Mouse (Mus musculus) limb, embryonic 11.5 days (tissue): ENCODE results near the gene Tmsb10. TPM values are rescaled to one million over a fixed set of nuclear protein-coding genes. Genes with fewer than 3 reads are reported as not detected.

Source experiments
- ATAC-seq: fragments of 200-750 bp; cut with Nextera tagmentation; 2 replicates; pipeline ENCODE4 v1.8.0; 2017; ENCODE audit warnings: low read depth; ENCODE audit not compliant: insufficient number of reproducible peaks, low FRiP score, low TSS enrichment
- DNase-seq: peaks from one replicate; pipeline ENCODE4 v3.0.0-alpha.2; 2015; ENCODE audit warnings: low spot score
- H3K27ac ChIP-seq: fragments of 300-500 bp; sonication (generic); replicated peaks from 2 replicates; pipeline ENCODE4 v1.5.1; 2014; ENCODE audit warnings: low read depth, mild to moderate bottlenecking, low read length
- H3K27me3 ChIP-seq: fragments of 300-500 bp; sonication (generic); 2 replicates; pipeline ENCODE4 v1.6.1; 2014; ENCODE audit warnings: mild to moderate bottlenecking, low read length, mixed read lengths; ENCODE audit not compliant: control insufficient read depth, insufficient read depth
- H3K36me3 ChIP-seq: fragments of 300-500 bp; sonication (generic); 2 replicates; pipeline ENCODE4 v1.6.1; 2014; ENCODE audit warnings: mild to moderate bottlenecking, low read length, moderate library complexity, mixed read lengths; ENCODE audit not compliant: control insufficient read depth, insufficient read depth
- H3K4me1 ChIP-seq: fragments of 300-500 bp; sonication (generic); 2 replicates; pipeline ENCODE4 v1.6.1; 2014; ENCODE audit warnings: low read length, mixed read lengths; ENCODE audit not compliant: control insufficient read depth, insufficient read depth
- H3K4me2 ChIP-seq: fragments of 300-500 bp; sonication (generic); 2 replicates; pipeline ENCODE4 v1.6.1; 2014; ENCODE audit warnings: low read depth, mild to moderate bottlenecking, moderate library complexity; ENCODE audit not compliant: severe bottlenecking
- H3K4me3 ChIP-seq: fragments of 300-500 bp; sonication (generic); 2 replicates; pipeline ENCODE4 v1.5.1; 2014; ENCODE audit warnings: low read depth, low read length
- H3K9ac ChIP-seq: fragments of 300-500 bp; sonication (generic); 2 replicates; pipeline ENCODE4 v1.6.1; 2014; ENCODE audit warnings: mild to moderate bottlenecking, low read length
- H3K9me3 ChIP-seq: fragments of 300-500 bp; sonication (generic); 2 replicates; pipeline ENCODE4 v1.6.1; 2016; ENCODE audit warnings: low read length; ENCODE audit not compliant: control insufficient read depth
- WGBS: fragments of 180-500 bp; shearing (Covaris S2); extraction: QIAGEN DNeasy Blood & Tissue Kit; methylation state at CpG from one replicate; pipeline ENCODE4 v1.1.7; 2014; 5-methylcytosine and 5-hydroxymethylcytosine counted together
- polyA plus RNA-seq: library from polyadenylated mRNA; unstranded; fragments of >200 nt; fragmentation: Nextera tagmentation; extraction: Ambion mirVana; gene quantifications from 2 replicates; pipeline ENCODE4 v1.2.1, GENCODE M21; 2014

Tmsb10 gene
- polyA plus RNA-seq, 1 experiment from 2014 or later, result 3,578 TPM

DNA sequence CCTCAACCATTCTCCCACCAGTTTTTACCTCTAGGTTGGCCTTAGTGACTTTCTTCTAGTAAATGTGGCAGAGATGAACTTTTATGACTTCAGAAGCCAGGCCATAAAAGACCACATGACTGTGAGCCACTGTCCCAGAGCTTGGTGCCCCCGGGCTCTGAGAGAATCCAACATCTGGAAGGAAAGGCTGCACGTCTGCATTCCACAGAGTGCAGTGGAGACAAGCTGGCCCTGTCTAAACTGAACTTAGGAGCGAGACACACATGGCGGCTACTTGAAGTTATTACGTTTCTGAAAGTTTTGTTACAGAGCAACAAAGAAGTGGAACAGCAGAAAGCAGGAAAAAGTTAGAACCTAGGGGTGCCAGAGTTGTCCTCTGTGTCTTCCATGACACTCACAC, 2.1 kb upstream of the Tmsb10 start:
- no peak overlapping the region for H3K4me2 ChIP-seq
- H3K27me3 ChIP-seq, result no peaks in the 10 kb centered on the region
- DNase-seq (peak; percentile 68), ATAC-seq (no peak)
- no peak overlapping the region for H3K4me3 ChIP-seq
- H3K4me1 ChIP-seq, result peaks cover 20% of the 10 kb centered on the region
- H3K9ac ChIP-seq, result no peak overlapping the region
- no peaks in the 10 kb centered on the region for H3K36me3 ChIP-seq
- 0 out of 2 replicates have a peak overlapping the region, but pooled peaks have one; percentile 32 for H3K27ac ChIP-seq
- H3K9me3 ChIP-seq, result no peaks in the 10 kb centered on the region
- WGBS, result 21% methylated on average over 5 of the region's 5 CpGs

DNA sequence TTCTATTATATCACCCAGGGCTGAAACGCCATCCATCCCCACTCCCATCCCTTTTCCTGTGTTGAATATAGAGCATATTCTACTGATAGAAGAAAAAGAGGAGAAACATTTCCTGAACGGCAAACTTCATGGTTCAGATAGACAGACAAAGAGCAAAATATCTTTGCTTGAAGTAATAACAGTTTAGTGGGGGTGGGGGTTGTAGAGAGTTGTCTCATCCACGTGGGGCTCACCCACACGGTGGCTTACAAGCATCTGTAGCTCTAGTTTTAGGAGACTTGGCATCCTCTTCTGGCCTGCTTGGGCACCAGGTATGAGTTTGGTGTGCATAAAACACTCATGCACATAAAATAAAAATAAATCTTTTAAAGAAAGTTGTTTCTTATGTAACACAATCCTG, 627 bp upstream of the Tmsb10 start:
- Histone ChIP-seq H3K27me3 (no peaks in the 10 kb centered on the region), H3K4me1 (peaks cover 20% of the 10 kb centered on the region), H3K9me3 (no peaks in the 10 kb centered on the region), H3K4me3 (peak overlapping the region; percentile 90), H3K27ac (0 out of 2 replicates have a peak overlapping the region, but pooled peaks have one; percentile 5), H3K4me2 (peak overlapping the region; percentile 42), H3K36me3 (no peaks in the 10 kb centered on the region), H3K9ac (no peak overlapping the region)
- DNase-seq, result no peak
- ATAC-seq, result no peak
- WGBS, result 36% methylated on average over 4 of the region's 4 CpGs

GRCm38 (mm10) chr6:72957676-72958641, 589 bp downstream of the Tmsb10 start:
- DNase-seq (peak; percentile 92), ATAC-seq (peak; percentile 80)
- peak overlapping the region; percentile 85 for H3K27ac ChIP-seq
- H3K4me3 ChIP-seq, result peak overlapping the region; percentile 90
- WGBS, result under 1% methylated on average over 64 of the region's 75 CpGs
- H3K27me3 ChIP-seq, result no peaks in the 10 kb centered on the region
- H3K36me3 ChIP-seq, result no peaks in the 10 kb centered on the region
- peaks cover 20% of the 10 kb centered on the region for H3K4me1 ChIP-seq
- H3K9me3 ChIP-seq, result no peaks in the 10 kb centered on the region
- peak overlapping the region; percentile 99 for H3K9ac ChIP-seq
- H3K4me2 ChIP-seq, result peak overlapping the region; percentile 42

DNA sequence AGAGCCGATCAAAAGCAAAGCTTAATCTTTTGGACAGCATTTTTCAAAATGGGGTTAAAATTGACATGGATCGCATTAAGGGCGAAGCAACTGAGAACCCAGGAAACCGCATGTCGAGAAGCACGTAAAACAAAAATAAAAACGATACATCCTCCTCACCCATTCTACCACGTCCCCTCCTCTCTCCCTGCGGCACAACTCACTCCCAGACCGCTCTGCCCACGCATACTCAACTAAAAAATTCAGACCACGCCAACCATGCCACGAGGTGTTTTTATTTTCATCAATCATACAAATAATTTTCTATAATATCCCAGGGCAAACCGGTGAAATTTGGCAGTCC, 1.5 kb downstream of the Tmsb10 start:
- H3K36me3 ChIP-seq, result no peaks in the 10 kb centered on the region
- no peaks in the 10 kb centered on the region for H3K9me3 ChIP-seq
- H3K27me3 ChIP-seq, result no peaks in the 10 kb centered on the region
- no peak for ATAC-seq
- DNase-seq, result no peak
- H3K9ac ChIP-seq, result peak overlapping the region; percentile 46
- WGBS, result 2% methylated on average over 14 of the region's 14 CpGs
- H3K4me2 ChIP-seq, result peak overlapping the region; percentile 42
- H3K4me3 ChIP-seq, result peak overlapping the region; percentile 90
- H3K4me1 ChIP-seq, result peaks cover 15% of the 10 kb centered on the region
- no peak overlapping the region for H3K27ac ChIP-seq

DNA sequence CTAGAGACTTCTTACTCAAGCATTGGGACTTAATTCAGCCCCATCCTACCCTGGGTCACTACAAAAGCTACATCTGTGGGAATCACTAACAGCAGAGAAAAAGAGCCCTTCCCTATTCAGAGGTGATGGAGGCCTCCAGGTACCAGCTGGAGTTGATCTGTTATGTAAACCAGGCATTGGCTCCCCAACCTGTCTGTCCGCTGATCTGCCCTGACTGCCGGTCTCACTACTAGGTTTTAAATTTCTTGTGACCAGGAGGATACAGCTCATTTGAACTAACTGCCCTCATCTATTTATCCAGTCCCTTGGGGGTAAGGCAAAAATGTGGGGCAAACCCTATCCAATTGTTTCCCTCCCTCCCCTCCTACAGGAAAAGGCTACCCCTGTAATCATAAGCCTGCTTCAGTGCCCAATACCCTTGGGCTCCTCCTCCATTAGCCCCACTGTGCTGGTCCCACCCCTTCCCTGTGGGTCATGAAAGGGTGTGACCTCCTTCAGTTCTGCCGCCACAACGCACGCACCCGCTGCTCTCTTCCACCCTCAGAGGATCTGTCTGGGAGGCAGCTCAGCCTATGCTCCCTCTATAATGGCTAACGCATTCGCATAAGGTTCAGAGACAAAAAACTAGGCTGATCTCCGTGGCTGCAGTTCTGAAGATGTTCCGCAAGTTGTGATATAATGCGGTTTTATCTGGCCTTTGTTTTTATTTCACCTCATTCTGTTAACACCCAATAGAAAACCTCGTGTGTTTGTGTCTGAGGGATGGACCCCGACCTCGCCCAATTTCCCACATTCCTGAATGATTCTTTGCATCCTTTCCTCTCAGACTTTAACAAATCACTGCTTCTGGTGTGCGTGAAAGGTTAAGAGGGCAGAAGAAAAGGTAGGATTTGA, 2.1 kb downstream of the Tmsb10 start:
- peak overlapping the region; percentile 42 for H3K4me2 ChIP-seq
- DNase-seq (peak; percentile 71), ATAC-seq (0 out of 2 replicates have a peak, but pooled peaks have one; percentile 23)
- 4% methylated on average over 15 of the region's 15 CpGs for WGBS
- H3K27ac ChIP-seq, result no peak overlapping the region; the same call in 1 of the 2 replicates
- no peaks in the 10 kb centered on the region for H3K36me3 ChIP-seq
- H3K9ac ChIP-seq, result peak overlapping the region; percentile 46
- no peaks in the 10 kb centered on the region for H3K9me3 ChIP-seq
- peaks cover 12% of the 10 kb centered on the region for H3K4me1 ChIP-seq
- H3K27me3 ChIP-seq, result no peaks in the 10 kb centered on the region
- H3K4me3 ChIP-seq, result peak overlapping the region; percentile 90

DNA sequence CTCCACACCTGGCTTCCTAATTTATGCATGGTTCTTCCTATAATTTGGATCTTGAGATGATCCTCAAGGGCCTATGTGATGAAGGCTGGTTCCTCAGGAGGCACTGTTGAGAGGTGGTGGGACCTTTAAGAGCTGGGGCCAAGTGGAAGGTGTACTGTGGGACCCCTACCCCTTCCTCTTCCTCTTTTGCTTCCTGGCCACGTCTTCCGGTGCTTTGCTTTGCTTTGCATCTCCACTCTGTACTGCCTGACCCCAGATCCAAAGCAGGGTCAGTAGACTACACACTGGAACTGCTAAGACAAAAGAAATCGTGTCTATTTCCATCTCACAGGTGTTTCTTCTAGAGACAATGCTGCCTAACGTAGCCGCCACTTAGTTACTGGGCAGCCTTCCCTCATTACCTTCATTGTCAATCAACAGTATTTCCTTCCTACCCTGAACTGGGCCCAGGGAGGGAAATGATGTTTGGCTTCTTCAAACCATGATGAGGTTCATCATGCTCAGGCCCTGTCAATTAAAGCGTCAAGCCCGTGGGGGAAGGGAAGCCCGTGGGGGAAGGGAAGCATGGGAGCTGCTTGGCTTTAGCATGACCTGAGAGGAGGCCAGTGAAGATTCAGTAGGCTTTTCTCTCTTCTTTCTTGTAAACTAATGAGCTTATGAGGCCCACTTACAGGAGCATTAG, 2.9 kb downstream of the Tmsb10 start:
- 61% methylated on average over 8 of the region's 8 CpGs for WGBS
- Histone ChIP-seq H3K27me3 (no peaks in the 10 kb centered on the region), H3K4me1 (peaks cover 9% of the 10 kb centered on the region), H3K36me3 (no peaks in the 10 kb centered on the region), H3K9ac (no peak overlapping the region), H3K4me3 (no peak overlapping the region), H3K27ac (no peak overlapping the region; the same call in 1 of the 2 replicates), H3K4me2 (peak overlapping the region; percentile 42; the same call in 1 of the 2 replicates), H3K9me3 (no peaks in the 10 kb centered on the region)
- ATAC-seq (no peak), DNase-seq (no peak)

- no peak overlapping the region for H3K9ac ChIP-seq
- peaks cover 6% of the 10 kb centered on the region for H3K4me1 ChIP-seq
- no peak overlapping the region for H3K27ac ChIP-seq
- no peaks in the 10 kb centered on the region for H3K9me3 ChIP-seq
- no peak overlapping the region for H3K4me3 ChIP-seq
- no peaks in the 10 kb centered on the region for H3K36me3 ChIP-seq
- WGBS, result 83% methylated on average over 7 of the region's 7 CpGs
- H3K27me3 ChIP-seq, result no peaks in the 10 kb centered on the region
- ATAC-seq (no peak), DNase-seq (no peak)
- H3K4me2 ChIP-seq, result no peak overlapping the region
Observed at GRCm38 (mm10) chr6:72954786-72955185, 3.8 kb downstream of the Tmsb10 start.

DNA sequence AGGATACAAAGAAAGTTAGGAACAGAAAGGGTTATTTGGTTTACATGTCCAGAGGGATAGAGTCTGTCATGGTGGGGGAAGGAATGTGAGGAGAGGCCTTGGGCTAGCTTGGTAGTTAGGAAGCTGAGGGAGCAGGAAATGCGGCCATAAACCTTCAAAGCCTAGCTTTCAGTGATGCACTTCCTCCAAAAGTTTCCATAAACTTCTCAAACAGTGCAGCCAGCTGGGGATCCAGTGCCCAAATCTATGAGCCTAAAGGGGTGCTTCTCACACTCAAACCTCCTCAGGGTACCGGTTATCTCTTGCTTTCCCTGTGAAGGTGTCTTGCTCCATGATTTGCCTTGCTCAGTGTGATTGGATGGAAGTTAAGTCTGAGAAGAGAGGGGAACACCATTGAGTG, 5.6 kb downstream of the Tmsb10 start:
- no peaks in the 10 kb centered on the region for H3K36me3 ChIP-seq
- H3K9me3 ChIP-seq, result no peaks in the 10 kb centered on the region
- WGBS, result 68% methylated on average over 2 of the region's 2 CpGs
- DNase-seq (no peak), ATAC-seq (no peak)
- H3K4me2 ChIP-seq, result no peak overlapping the region
- H3K9ac ChIP-seq, result no peak overlapping the region
- H3K4me1 ChIP-seq, result peaks cover 6% of the 10 kb centered on the region
- no peak overlapping the region for H3K4me3 ChIP-seq
- H3K27me3 ChIP-seq, result no peaks in the 10 kb centered on the region
- no peak overlapping the region for H3K27ac ChIP-seq
